ENCODE assay signal across 21 mouse cellular contexts in the genomic region with DNA sequence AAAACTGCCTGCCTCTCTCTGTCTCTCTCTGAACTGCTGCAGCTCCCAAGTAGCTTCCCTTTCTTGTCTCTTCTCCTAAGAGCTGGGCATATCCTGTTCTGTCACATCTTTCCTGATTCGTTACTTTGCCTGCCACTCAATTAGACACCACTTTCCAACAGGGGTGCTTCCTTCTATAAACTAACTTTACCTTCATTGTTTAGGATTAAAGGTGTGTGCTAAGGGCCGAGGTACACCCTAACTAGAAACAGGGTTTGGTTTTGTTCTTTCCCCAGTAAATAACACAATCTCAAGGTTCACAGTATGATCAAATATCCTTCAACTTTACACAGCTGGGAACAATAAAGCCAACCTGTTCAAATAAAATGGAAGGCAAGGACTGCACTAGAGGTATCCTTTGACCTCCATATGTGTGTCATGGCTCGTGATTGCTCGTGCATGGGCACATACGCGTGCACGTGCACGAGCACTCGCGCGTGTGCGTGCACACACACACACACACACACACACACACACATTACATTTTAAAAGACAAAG. TPM values are rescaled to one million over a fixed set of nuclear protein-coding genes. Genes with fewer than 3 reads are reported as not detected.
"Had no signal": no experiment of that assay in that cellular context is flagged by ENCODE, and none has a peak within 500 bp of the region (broad histone marks: within the 10 kb centered on the region; RNA-seq: fewer than 3 reads in every experiment).

No protein-coding gene starts in this region.

- H3K9me3 ChIP-seq: kidney, embryonic 15.5 days; limb, embryonic 10.5 days; liver, embryonic 15.5 days; midbrain, embryonic 12.5 days; neural tube, embryonic 13.5 days had no signal

- H3K9ac ChIP-seq: kidney, embryonic 15.5 days; liver, embryonic 15.5 days; lung, embryonic 14.5 days; midbrain, embryonic 12.5 days; neural tube, embryonic 13.5 days had no signal

- ATAC-seq: midbrain, embryonic 16.5 days had no signal

- H3K27ac ChIP-seq: kidney, embryonic 15.5 days; limb, embryonic 10.5 days; liver, embryonic 15.5 days; midbrain, embryonic 12.5 days; neural tube, embryonic 13.5 days had no signal

- DNase-seq: kidney, adult 2 months; kidney, postnatal 14 days; lung, embryonic 14.5 days; lung, postnatal 10 days; lung, postnatal 4 days; retina, postnatal 1 day; right cerebral cortex, postnatal 4 days; thymus, adult 2 months; thymus, postnatal 25 days had no signal

- H3K4me2 ChIP-seq: kidney, embryonic 15.5 days; liver, embryonic 11.5 days; liver, embryonic 15.5 days; lung, embryonic 14.5 days; midbrain, embryonic 12.5 days; neural tube, embryonic 13.5 days had no signal

- H3K27me3 ChIP-seq: neural tube, embryonic 13.5 days had no signal

- H3K4me3 ChIP-seq: kidney, embryonic 15.5 days; limb, embryonic 10.5 days; liver, embryonic 15.5 days; midbrain, embryonic 12.5 days; neural tube, embryonic 13.5 days had no signal

- H3K36me3 ChIP-seq: kidney, embryonic 15.5 days; limb, embryonic 10.5 days; liver, embryonic 15.5 days; midbrain, embryonic 12.5 days; neural tube, embryonic 13.5 days had no signal

RNA-seq across cellular contexts. Expression of a gene that starts 4.9 kb away (rescaled TPM):
- total RNA-seq: megakaryocyte, adult 5-6 weeks had no signal

RNA-seq across cellular contexts. Expression of a gene that starts 8.2 kb away (rescaled TPM):
- total RNA-seq: layer of hippocampus, adult 18-20 months had no signal

RNA-seq across cellular contexts. Expression of a gene that starts 49.0 kb away (rescaled TPM):
- total RNA-seq: layer of hippocampus, adult 18-20 months; layer of hippocampus, postnatal 10 days; megakaryocyte, adult 5-6 weeks had no signal
- polyA plus RNA-seq: kidney, adult 2 months; kidney, embryonic 15.5 days; limb, embryonic 10.5 days; limb, embryonic 14.5 days; liver, embryonic 11.5 days; liver, embryonic 15.5 days; lung, embryonic 14.5 days; midbrain, embryonic 12.5 days; midbrain, embryonic 16.5 days; neural tube, embryonic 13.5 days; thymus, adult 2 months; urinary bladder, adult 2 months had no signal
